Mouse (Mus musculus) intestine, embryonic 16.5 days (tissue): ENCODE data around the gene Smdt1. TPM values are rescaled to one million over a fixed set of nuclear protein-coding genes. Genes with fewer than 3 reads are reported as not detected.
"Not testable (repeated sequence)": the region's sequence is repeated elsewhere in the genome, so short reads cannot be mapped to it uniquely, and the experiment has no call there.

Source experiments
- ATAC-seq: fragments of 200-750 bp; cut with Nextera tagmentation; 2 replicates; pipeline ENCODE4 v1.8.0; 2017; ENCODE audit warnings: moderate TSS enrichment, moderate library complexity
- H3K27ac ChIP-seq: fragments of 300-500 bp; sonication (generic); 2 replicates; pipeline ENCODE4 v1.5.1; 2014; ENCODE audit warnings: mild to moderate bottlenecking, low read length
- H3K27me3 ChIP-seq: fragments of 300-500 bp; sonication (generic); replicated peaks from 2 replicates; pipeline ENCODE4 v1.6.1; 2014; ENCODE audit warnings: low read length, control low read depth, mixed read lengths; ENCODE audit not compliant: control insufficient read depth, insufficient read depth
- H3K36me3 ChIP-seq: fragments of 300-500 bp; sonication (generic); 2 replicates; pipeline ENCODE4 v1.6.1; 2014; ENCODE audit warnings: low read length, control low read depth; ENCODE audit not compliant: control insufficient read depth, insufficient read depth
- H3K4me1 ChIP-seq: fragments of 300-500 bp; sonication (generic); 2 replicates; pipeline ENCODE4 v1.6.1; 2014; ENCODE audit warnings: low read length, control low read depth, mixed read lengths; ENCODE audit not compliant: control insufficient read depth, insufficient read depth
- H3K4me2 ChIP-seq: fragments of 300-500 bp; sonication (generic); 2 replicates; pipeline ENCODE4 v1.6.1; 2014; ENCODE audit warnings: low read depth, low read length, control low read depth
- H3K4me3 ChIP-seq: fragments of 300-500 bp; sonication (generic); 2 replicates; pipeline ENCODE4 v1.5.1; 2014; ENCODE audit warnings: mild to moderate bottlenecking, low read length
- H3K9ac ChIP-seq: fragments of 300-500 bp; sonication (generic); 2 replicates; pipeline ENCODE4 v1.6.1; 2014; ENCODE audit warnings: low read depth, low read length
- H3K9me3 ChIP-seq: fragments of 300-500 bp; sonication (generic); 2 replicates; pipeline ENCODE4 v1.6.1; 2016; ENCODE audit warnings: low read length, control low read depth; ENCODE audit not compliant: control insufficient read depth
- WGBS: fragments of 180-500 bp; shearing (Covaris S2); extraction: QIAGEN DNeasy Blood & Tissue Kit; methylation state at CpG from one replicate; pipeline ENCODE4 v1.1.7; 2014; 5-methylcytosine and 5-hydroxymethylcytosine counted together
- microRNA-seq: library from miRNA; unstranded; fragments of <30 nt; microRNA quantifications from one replicate; pipeline ENCODE4, GENCODE M21; 2016
- polyA plus RNA-seq: library from polyadenylated mRNA; unstranded; fragments of >200 nt; fragmentation: Nextera tagmentation; extraction: Ambion mirVana; gene quantifications from 2 replicates; pipeline ENCODE4 v1.2.1, GENCODE M21; 2015

The Smdt1 gene
- polyA plus RNA-seq, 1 experiment from 2014 or later = 332 TPM

GRCm38 (mm10) chr15:82382441-82382840 lies 43.7 kb downstream of the Smdt1 start:
- no peak for ATAC-seq
- 82% methylated on average over 2 of the region's 2 CpGs for WGBS

DNA sequence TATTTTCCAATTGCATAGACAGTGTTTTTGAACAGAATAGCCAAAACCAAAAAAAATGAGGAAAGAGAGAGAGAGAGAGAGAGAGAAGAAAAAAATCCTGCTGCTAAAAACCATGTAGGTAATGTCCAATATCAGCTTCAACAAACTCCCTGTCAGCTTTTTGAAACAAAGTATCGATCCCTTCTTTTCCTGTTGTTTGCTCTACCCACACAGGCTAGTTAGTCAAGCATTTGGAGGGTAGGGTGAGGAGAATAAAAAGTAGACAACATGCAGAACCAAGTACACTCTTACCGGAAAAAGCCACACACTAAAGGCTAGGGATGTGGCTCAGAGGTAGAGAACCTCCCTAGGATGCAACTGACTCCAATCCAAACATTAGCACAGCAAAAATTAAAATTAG lies 47.0 kb downstream of the Smdt1 start:
- Histone ChIP-seq H3K36me3 (no peaks in the 10 kb centered on the region), H3K4me2 (no peak overlapping the region), H3K9me3 (no peaks in the 10 kb centered on the region), H3K27me3 (no peaks in the 10 kb centered on the region), H3K27ac (no peak overlapping the region), H3K9ac (no peak overlapping the region), H3K4me3 (no peak overlapping the region), H3K4me1 (peaks cover 2% of the 10 kb centered on the region; the same call in 1 of the 2 replicates)
- 86% methylated on average over 2 of the region's 2 CpGs for WGBS
- ATAC-seq = no peak

More at GRCm38 (mm10) chr15:82382441-82382840, 43.7 kb downstream of the Smdt1 start:
- Histone ChIP-seq H3K27me3 (no peaks in the 10 kb centered on the region; the same call in 1 of the 2 replicates), H3K4me3 (no peak overlapping the region), H3K4me2 (no peak overlapping the region), H3K9me3 (no peaks in the 10 kb centered on the region), H3K27ac (no peak overlapping the region), H3K4me1 (peaks cover 23% of the 10 kb centered on the region), H3K36me3 (no peaks in the 10 kb centered on the region), H3K9ac (no peak overlapping the region)

DNA sequence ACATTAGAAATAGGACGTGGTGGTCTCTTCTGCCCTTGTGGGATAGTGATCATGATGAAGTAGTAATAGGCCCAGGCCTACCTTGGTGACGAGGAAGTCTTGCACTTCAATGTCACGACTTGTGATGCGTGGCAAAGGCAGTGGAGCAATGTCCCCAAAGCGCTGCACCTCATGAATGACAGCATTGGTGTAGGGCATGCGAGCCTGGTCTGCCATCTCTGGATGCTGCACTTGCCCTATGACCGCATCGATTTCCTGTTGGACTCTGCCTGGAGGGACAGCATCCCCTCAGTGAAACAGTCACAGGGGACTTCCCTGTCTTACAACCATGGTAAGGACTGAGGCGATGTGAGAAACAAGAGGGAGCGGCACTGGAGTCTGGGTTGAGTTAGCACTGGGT lies 51.2 kb downstream of the Smdt1 start:
- not testable (repeated sequence) for H3K4me3 ChIP-seq, H3K4me1 ChIP-seq, H3K27ac ChIP-seq, H3K9ac ChIP-seq, H3K9me3 ChIP-seq, H3K4me2 ChIP-seq, H3K36me3 ChIP-seq, H3K27me3 ChIP-seq, ATAC-seq
- WGBS = 91% methylated on average over 10 of the region's 10 CpGs

DNA sequence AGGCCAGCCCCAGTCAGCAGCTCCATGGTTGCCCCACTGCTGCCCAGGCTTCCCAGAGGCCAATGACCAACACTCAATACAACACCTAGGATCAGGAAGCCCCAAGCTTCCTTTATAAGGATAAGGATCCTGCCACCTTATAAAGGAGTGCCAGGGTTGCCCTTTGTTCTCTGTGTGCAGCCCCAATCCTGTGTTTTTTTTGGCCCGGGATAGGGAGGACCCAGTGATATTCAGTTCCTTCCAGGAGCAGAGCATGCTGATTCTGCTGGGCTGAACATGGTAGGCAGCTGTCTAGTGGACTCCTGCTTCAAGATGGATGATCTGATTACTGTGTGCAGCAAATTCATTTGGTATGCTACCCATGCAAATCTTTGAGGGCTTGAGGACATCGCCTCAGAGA lies 55.2 kb downstream of the Smdt1 start, which contains the start of gene Cyp2d11:
TSS of gene Cyp2d11 (minus strand) at position 101 of the 400 bp plus-strand sequence.
- H3K9me3 ChIP-seq, H3K4me1 ChIP-seq, H3K27ac ChIP-seq, H3K4me2 ChIP-seq, H3K9ac ChIP-seq, H3K36me3 ChIP-seq, ATAC-seq, H3K27me3 ChIP-seq, H3K4me3 ChIP-seq: not testable (repeated sequence)
- WGBS = 84% methylated on average over 2 of the region's 2 CpGs

DNA sequence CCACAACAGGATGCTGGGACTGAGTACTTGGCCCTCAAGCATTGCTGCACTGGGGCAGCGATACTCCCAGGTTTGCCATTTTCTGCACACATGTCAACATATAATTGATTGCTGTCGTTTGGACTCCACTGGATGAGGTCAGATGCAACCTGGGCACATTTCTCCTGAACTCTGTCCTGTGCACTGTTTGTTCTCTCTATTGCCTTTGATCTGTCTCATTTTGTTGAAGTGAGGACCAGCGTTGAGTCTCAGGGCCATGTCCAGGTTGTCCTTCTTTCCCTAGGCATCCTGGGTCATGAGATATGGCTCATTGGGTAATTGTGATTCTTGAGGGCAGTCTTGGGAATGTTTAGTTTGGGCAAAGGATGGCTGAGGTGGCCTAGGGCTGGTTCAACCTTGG lies 57.2 kb downstream of the Smdt1 start:
- not testable (repeated sequence) for H3K9me3 ChIP-seq, ATAC-seq, H3K36me3 ChIP-seq, H3K4me1 ChIP-seq, H3K4me3 ChIP-seq, H3K9ac ChIP-seq, H3K4me2 ChIP-seq, H3K27ac ChIP-seq, H3K27me3 ChIP-seq
- 68% methylated on average over 3 of the region's 3 CpGs for WGBS

Small RNA genes lying within 50 kb of the gene (microRNA-seq; reads per million reads assigned to microRNA genes)
- gene Mir7684 = not detected

Other genes starting within 250 kb of the Smdt1 start
- gene Ccdc134, start 211.0 kb upstream of the Smdt1 start, polyA plus RNA-seq = 9.8 and 11.6 TPM in 2 replicates
- 138 and 141 TPM in 2 replicates for gene Srebf2, start 191.8 kb upstream of the Smdt1 start, polyA plus RNA-seq
- gene Shisa8, start 126.1 kb upstream of the Smdt1 start, polyA plus RNA-seq = 0.06 and 0.09 TPM in 2 replicates
- 0.09 and 0.11 TPM in 2 replicates for gene Tnfrsf13c, start 114.6 kb upstream of the Smdt1 start, polyA plus RNA-seq
- 36.3 and 43.6 TPM in 2 replicates for gene Cenpm, start 94.2 kb upstream of the Smdt1 start, polyA plus RNA-seq
- not detected in 2 replicates for gene 1500009C09Rik, start 86.6 kb upstream of the Smdt1 start, polyA plus RNA-seq
- gene Sept3, start 64.1 kb upstream of the Smdt1 start, polyA plus RNA-seq = 4.2 and 4.4 TPM in 2 replicates
- gene Wbp2nl, start 40.0 kb upstream of the Smdt1 start, polyA plus RNA-seq = 0.15 and 0.16 TPM in 2 replicates
- 296 and 437 TPM in 2 replicates for gene Naga, start within 50 bp of the Smdt1 start, polyA plus RNA-seq
- 11.6 and 13.2 TPM in 2 replicates for gene Pheta2, start within 50 bp of the Smdt1 start, polyA plus RNA-seq
- gene Ndufa6, start 15.4 kb downstream of the Smdt1 start, polyA plus RNA-seq = 561 and 588 TPM in 2 replicates
- 14.1 and 14.9 TPM in 2 replicates for gene Cyp2d22, start 41.3 kb downstream of the Smdt1 start, polyA plus RNA-seq
- not detected in 2 replicates for gene Cyp2d11, start 55.1 kb downstream of the Smdt1 start, polyA plus RNA-seq
- gene Cyp2d10, start 68.2 kb downstream of the Smdt1 start, polyA plus RNA-seq = 0.67 and 1.8 TPM in 2 replicates
- gene Cyp2d9, start 94.5 kb downstream of the Smdt1 start, polyA plus RNA-seq = 0.10 and 0.31 TPM in 2 replicates
- gene Cyp2d12, start 216.1 kb downstream of the Smdt1 start, polyA plus RNA-seq = not detected in 2 replicates